Mouse (Mus musculus): Measurements from ENCODE around the gene Lrrc8c.

Lrrc8c gene

DNA sequence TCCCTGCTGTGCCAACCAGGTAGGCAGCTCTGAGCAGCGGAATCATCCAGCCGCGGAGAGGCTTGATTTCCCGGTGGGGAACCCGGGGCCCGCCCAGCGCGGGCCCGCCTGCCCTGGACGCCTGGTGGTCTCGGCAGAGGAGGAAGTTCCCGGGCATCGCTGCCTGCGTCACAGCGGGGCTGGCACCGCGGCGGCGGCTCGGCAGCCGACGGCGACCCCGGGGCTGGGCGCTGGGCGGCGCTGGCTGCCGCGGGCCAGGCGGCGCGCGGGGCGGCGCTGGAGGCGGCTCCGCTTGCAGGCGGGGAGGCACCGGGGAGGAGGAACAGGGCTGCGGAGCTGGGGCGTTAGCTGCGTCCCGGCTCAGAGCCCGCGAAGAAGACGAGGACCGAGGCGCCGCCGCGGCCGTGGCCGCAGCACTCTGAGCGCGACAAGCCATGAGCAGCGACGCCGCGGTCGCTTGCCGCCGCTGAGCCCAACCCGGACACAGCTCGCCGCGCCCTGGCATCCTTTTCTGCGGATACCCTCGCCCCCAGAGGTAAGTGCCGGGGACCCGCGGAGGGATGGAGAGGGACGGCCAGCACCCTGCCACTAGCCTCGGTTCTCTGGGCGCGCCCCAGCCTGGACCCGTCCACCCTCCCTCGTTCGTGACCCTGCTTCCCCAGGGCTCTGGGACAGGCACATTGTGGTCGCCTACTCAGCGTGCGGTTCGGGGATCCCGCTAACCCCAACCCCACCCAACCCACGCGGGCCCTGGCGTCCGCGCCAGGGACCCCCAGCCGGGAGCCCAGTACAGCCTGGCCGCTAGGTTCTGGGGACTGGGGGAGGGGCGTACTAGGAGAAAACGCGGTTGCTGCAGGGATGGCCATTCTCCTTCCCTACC is at the start of gene Lrrc8c:
TSS of gene Lrrc8c (plus strand) at position 293 of the 880 bp plus-strand sequence.
- peak; percentile 57 for DNase-seq (ENCODE audit: low read depth, low spot score)

DNA sequence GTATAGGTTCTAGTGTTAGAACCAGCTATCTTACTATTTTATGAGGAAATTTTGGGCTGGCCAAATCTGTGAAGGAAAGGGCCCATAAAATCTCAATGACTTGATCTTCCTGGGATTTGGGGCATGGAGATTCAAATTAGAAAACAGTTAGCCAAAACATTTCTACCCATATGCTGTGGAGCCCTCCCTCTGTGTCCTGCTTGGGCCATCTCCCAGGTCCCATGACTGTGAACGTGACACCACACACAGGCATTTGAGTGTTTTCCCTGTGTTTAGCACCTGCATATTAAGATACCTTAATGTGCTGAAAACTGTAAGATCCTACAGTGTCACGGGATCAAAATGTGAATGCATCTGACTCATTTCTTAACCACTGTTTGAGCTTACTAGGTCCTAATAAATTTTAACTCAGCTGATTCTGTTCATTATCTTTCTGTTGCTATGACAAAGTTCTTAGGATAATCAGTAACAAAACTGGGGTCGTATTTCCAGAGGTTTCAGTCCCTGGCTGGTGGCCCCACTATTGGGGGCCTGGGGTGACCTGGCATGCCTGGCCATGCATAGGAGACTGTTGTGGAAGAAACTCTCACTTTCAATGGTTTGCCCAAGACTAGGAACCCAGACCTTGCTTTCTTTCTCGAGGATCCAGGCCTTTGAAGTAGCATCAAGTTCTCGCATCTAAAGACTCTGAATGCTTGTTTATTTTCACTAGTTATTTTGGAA is 46.0 kb upstream of the Lrrc8c start:
- DNase-seq (ENCODE audit: low read depth, low spot score), result no peak

DNA sequence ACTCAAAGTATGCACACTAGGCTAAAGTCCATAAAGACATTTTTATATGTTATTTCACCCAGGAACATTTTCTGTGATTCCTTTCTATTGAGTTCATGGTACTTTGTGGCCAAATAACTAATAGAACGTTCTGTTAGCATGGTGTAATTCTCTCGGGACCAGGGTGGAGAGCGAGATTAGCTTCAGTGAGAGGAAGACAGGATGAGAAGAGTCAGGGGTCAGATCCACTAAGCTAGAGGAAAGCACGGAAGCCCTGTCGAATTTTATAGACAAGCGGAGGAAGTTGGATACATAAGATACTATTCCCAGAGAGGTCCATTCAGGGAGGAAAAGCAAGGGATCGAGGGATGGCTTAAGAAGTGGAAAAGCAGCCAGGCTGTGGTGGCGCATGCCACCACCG is 41.7 kb upstream of the Lrrc8c start:
- no peak for DNase-seq (ENCODE audit: low read depth, low spot score)

DNA sequence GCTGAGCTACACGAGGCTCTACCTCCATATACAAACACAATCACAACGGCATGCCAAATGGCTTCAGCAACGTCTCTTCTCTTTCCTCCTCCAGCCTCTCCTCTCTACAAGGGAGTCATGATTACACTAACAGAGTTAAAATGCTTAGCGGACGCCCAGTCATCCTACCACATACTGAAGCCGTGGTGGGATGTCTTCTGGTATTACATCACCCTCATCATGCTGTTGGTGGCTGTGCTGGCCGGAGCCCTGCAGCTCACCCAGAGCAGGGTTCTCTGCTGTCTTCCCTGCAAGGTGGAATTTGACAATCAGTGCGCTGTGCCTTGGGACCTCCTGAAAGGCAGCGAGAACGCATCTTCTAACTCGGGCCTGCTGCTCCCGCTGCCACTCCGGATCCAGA is 39.5 kb upstream of the Lrrc8c start:
- no peak for DNase-seq (ENCODE audit: low read depth, low spot score)

DNA sequence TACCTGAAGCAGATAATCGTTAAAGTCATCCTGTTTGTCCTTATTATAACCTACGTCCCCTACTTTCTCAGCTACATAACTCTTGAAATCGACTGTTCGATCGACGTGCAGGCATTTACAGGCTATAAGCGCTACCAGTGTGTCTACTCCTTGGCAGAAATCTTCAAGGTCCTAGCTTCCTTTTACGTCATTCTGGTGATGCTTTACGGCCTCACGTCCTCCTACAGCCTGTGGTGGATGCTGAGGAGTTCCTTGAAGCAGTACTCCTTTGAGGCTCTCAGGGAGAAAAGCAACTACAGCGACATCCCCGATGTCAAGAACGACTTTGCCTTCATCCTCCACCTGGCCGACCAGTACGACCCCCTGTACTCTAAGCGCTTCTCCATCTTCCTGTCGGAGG is 38.6 kb upstream of the Lrrc8c start:
- DNase-seq (ENCODE audit: low read depth, low spot score), result no peak

DNA sequence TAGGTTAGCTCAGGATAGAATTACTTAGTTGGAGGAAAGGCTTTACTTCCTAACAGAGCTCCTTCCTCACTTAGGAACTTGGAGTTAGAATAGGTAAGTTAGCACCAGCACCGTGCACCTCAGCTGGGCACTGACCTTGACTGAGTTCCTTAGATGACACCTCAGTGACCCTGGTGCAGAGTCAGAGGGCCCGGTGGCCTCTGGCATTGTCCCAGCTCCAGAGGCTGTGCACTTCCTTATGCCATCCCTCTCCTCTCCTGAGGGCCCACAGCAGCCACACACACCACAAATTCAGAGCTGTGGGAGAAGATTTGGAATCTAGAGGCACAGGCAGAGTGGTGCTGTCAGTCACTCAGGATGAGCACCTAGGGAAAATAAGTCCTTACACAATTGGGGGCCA is 35.6 kb upstream of the Lrrc8c start:
- DNase-seq (ENCODE audit: low read depth, low spot score), result no peak

DNA sequence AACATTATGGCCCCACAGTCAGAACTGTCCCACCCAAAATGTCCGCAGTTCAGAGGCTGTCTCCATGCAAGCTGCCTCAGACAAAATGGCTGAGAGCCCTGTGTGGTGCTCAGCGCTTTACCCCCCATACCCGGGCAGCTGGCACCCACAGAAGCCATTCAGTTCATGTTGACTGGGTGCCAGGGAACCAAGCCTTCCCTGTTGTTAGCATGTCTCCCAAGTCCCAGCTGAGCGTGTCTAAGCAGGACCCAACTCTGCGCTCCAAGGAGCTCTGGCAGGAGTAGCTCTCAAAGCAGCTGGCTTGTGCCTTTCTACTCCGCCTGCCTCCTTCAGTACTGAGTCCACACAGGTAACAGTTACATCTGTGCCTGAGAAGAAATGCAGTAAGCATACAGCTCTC is 34.9 kb upstream of the Lrrc8c start:
- no peak for DNase-seq (ENCODE audit: low read depth, low spot score)

DNA sequence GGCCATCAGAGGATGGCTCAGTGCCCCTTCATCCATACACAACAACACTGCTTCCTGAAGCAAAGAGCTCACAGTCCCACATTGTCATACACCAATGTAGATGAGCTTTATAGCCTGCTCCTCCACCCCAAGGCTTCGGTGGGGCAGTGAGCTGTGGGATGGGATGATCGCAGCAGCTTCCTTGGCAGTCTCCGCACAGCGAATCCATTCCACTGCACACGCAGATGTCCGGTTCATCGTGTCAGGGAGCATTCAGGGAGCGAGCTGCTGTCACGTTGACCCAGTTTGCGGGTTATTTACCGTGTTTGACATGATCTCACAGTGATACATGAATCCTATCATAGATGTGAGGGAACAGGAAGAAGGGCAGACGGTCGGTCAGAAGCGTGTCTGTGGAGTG is 34.3 kb upstream of the Lrrc8c start:
- DNase-seq (ENCODE audit: low read depth, low spot score), result no peak

DNA sequence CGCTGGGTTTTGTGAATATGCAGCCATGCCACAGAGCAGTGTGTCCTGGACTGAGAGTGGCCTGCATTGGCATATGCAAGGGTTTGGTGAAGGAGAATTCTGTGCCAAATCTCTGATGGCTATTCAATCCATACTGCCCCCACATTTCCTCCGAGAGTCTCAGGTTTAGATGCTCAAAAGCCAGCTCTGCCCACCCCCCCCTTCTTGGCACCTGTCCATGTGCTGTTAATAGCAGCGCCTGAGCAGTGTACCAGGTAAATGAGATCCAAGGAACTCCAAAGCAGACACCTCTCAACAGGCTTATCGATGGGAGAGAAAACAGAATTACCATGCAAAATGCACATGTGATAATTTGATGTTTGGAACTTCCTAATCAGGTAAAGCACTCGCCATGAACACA is 29.0 kb upstream of the Lrrc8c start:
- no peak for DNase-seq (ENCODE audit: low read depth, low spot score)

DNA sequence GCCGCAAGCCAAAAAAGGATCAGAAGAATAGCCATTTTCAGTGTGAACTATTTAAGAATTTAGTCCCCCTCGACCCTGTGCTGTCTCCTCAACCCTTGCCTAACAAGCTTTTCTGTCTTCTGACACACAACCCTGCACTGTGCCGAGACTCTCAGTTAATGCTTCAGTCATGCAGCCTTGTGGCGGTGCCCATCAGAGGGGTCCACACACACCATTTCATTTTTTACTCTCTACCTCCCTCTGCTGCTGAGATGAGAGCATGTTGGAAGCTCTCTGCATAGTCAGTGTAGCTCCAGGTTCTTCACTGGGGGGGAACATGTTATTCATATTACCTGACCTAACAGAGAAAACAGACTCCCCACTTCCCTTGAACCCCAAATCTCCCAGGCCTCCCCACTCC is 27.8 kb upstream of the Lrrc8c start:
- no peak for DNase-seq (ENCODE audit: low read depth, low spot score)

DNA sequence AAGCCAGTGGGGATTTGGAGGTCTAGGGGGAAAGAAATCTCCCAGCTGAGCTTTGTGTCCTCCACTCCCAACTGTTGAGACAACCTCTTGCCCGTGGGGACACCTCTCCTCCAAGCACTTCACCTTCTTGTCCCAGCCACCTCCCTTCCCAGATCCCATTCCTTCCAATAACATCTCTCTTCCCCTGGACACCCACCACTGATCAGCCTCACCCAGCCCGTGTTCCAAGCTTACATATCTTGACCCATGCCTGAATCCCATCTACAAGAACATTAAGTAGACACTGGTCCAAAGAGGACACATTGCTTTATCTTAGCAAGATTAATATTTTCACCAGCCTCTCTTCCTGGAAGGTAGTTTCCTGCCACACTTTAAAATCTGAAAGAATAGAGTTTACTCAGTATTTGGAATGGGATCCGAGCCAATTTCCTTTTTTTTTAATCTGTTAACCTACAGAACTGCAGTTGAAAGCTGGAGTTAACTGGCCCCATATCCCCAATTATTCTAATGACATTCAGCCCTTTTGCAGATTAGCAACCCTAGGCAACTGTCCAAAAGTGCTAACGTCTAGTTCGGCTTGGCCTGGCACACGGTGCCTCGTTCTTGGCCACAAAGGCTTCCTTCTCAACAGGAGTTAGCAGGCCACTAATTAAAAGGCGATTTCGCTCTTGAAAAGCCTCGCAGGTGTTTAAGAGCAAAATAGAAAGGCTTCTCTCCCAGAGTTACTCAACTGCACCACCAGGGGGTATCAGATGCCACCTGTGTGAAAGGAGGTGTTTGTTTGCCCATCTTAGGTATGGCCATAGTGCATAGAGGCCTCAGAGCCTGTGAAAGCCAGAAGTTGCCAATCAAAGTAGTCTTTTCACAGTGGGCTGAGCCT is 26.6 kb upstream of the Lrrc8c start:
- no peak for DNase-seq (ENCODE audit: low read depth, low spot score)

DNA sequence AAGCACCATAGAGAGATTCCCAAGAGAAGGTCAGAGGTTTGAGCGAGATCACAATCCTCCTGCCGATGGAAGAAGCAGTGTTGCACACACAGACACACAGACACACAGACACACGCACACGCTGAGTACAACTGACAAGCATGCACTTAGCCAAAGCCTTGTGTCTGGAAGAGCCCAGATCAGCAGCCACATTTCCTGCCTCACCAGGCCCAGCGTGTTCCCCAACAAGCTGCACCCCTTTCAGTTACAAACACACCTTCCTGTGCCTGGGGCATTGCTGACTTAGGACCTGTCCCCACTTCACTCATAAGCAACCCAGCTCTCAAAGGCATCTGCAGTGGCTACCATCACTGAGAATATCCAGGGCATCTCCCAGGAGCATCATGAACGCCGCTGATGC is 25.8 kb upstream of the Lrrc8c start:
- no peak for DNase-seq (ENCODE audit: low read depth, low spot score)

DNA sequence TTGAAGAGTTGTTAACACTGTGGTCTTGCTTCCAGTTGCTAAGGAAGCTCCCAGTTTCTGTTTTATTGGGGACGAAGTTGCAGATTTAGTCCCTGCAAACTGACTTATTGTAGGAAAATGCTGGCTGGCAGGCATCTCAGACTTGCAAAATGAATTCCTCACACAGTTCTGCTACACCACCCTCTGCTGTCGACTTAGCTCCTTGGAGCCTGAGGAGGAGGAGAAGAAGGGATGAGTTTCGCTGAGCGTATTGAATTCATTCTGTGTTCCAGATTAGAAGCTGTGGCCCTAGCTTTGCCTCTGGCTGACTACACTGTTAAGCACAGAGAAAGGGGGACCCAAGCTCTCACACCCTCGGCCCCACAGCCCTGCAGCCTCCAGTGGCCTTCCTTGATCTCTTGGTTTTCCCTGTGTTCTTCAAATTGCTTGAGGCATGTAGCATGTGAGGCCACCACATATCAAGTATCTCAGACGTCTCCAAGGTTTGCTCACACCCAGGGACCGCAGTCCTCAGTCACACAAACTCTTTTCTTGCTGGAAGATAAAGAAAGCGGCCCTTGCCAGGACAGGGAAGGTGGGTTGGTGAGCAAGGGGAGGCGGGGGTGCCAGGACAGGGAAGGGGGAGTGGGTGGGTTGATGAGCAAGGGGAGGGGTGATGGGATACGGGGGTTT is 24.8 kb upstream of the Lrrc8c start:
- no peak for DNase-seq (ENCODE audit: low read depth, low spot score)

DNA sequence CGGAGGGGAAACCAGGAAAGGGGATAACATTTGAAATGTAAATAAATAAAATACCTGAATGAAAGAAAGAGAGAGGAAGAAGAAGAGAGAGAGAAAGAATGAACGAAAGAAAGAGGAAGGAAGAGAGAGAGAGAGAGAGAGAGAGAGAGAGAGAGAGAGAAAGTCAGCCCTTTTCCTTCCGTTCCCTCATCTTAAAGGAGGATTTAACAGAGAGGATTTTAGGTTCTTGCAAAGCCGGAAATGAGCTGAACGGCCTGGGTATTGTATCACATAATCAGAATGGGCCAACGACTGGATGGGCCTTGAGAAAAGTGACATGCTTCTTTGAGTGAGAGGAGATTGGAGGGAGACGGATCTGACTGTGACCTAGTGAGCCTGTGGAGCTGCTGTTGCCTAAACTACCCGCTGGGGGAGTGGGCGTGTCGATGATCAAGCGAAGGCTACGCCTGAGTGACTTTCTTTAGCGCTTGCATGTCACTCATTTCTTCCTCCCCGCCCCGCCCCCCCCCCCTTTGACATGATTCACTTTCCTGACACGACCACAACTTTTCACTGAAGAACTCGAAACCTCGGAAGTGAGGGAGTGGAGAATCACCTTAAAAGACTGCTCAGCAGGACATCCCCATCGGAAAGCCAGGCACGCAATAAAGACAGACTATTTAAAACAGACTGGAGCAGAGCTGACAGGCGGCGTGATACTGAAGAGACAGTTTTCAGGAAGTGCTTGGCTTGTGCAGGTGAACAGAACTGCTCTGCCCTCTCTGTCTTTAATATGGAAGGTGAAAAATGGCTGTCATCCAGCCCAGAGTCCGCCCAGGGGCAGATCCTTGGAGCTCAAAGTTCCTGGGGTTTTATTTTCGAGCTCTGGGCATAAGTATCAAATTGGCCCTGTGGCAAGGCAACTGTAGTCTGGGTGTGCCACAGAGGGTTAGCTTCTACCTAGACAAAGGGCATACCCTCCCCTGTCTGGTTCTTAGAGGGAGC is 24.0 kb upstream of the Lrrc8c start:
- DNase-seq (ENCODE audit: low read depth, low spot score), result no peak

DNA sequence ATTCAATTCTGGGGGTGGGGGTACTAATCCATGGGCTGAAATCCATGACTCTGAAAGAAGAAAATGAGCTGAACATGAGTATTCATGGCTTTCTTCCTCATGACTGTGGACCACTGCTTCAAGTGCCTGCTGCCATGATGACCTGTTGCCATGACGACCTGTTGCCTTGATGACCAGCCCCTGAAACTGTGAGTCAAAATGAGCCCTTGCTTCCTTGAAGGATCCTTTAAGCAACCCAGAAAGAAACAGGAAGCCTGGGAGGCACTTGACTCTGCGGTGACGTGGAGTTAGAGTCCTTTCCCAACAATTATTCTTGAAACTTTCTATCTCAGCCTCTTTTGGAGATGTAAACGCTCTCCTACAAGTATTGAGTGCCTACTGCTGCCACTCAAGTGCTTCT is 23.1 kb upstream of the Lrrc8c start:
- no peak for DNase-seq (ENCODE audit: low read depth, low spot score)

DNA sequence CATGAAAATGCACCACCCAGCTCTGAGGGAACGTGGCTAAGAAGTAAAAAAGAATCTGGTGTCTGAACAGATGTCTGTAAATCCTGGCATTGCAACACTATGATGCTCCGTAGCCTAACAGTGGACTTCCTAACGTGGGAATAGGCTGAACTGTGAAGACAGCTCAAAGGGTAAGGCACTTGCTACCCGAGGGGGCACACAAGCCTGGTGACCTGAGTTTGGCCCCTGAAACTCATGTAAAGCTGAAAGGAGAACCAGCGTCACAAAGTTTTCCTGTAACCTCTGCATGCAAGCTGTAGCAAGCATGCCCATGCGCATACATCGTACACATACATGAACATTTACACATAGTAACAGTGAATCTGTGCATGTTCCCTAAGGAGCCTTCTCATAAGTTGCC is 22.6 kb upstream of the Lrrc8c start:
- no peak for DNase-seq (ENCODE audit: low read depth, low spot score)

DNA sequence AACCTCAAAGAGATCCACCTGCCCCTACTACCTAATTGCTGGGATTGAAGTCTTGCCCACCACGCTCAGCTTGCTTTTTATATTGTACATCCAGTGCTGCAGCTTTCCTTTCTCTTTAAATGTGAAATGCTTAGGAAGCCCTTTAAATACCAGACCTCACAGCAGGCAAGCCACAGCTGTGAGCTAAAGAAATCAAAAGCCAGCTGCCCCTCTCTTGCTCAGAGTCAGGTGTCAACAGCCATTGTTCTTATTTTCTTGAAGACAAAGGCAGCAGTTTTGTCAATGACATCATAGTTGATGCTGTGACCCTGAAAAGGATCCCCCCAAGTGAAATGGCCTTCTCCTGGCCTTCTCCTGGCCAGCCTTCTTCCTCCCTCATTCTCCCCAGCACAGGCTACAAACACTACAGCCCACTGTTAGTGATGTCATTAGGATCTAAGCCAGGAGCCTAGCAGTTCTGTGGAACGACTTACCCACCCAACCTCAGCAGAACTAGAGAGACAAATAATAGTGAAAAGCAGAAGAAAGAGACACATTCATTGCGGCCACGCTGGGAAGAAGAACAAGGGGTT is 20.7 kb upstream of the Lrrc8c start:
- no peak for DNase-seq (ENCODE audit: low read depth, low spot score)

DNA sequence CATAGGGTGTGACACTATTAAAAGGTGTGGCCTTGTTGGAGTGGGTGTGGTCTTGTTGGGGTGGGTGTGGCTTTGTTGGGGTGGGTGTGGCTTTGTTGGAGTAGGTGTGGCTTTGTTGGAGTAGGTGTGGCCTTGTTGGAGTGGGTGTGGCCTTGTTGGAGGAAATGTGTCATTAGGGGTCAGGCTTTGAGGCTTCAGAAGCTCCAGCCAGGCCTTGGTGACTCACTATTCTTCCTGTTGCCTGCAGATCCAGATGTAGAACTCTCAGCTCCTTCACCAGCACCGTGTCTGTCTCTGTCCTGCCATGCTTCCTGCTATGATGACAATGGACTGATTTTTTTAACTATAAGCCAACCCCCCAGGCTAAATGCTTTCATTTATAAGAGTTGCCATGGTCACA is 19.8 kb upstream of the Lrrc8c start:
- DNase-seq (ENCODE audit: low read depth, low spot score), result no peak

DNA sequence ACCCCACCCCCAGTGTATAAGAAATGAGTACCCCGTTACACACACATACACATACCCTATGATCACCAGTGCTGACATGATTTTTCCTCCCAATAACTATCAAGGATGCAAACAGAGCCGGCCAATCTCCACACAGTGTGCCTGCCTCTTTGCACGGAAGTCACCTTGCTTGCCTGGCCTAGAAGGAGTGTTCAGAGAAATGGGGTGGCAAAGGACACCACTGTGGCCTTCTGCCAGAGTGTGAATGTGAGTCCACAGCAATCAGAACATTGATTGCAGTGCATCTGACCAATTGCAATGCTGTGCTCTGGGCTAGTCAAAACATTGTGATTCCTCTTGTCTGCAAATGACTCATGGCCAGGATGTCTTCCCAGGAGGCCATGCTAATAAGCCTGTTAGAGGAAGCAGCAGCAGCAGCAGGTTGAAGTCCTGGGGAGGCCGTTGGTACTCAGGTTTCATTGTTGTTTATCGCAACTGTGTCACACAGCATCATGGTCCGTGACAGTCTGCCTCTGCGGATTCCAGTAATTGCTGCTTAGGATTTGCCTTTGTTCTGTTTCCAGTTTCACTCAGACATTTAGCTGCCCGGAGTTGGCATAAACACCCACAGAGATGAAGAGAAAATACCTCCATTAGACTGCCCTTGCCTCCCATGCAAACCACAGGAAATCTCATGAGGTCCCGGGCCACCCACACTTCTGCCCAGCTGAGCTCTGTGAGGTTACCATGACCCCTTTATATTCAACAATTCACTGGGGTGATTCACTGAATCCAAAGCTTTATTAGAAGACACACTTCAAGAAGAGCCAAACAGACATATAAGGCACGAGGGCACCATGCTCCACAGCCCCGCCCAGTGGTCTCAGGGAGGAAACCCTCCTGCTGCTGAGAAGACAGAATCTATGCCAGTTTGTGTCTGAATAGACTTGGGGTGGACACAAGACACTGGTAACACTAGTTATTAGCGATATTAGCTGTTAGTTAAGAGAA is 18.8 kb upstream of the Lrrc8c start:
- no peak for DNase-seq (ENCODE audit: low read depth, low spot score)
